Mouse (Mus musculus) induced T-regulatory cell, adult 2 months (primary cell): Measurements from ENCODE around the gene Iqck.

Experiments used
- DNase-seq: peaks from one replicate; pipeline ENCODE4 v3.0.0-alpha.2; 2012; ENCODE audit warnings: low read depth

Gene Iqck

GRCm38 (mm10) chr7:118912049-118912490 lies 56.5 kb downstream of the Iqck start:
- no peak for DNase-seq

GRCm38 (mm10) chr7:118914561-118915165 lies 59.1 kb downstream of the Iqck start:
- DNase-seq, result no peak

- no peak for DNase-seq
Measured at GRCm38 (mm10) chr7:118919261-118920006, 63.9 kb downstream of the Iqck start.

GRCm38 (mm10) chr7:118922441-118923202 lies 67.1 kb downstream of the Iqck start:
- DNase-seq, result no peak

GRCm38 (mm10) chr7:118925547-118925946 lies 70.0 kb downstream of the Iqck start:
- no peak for DNase-seq

- DNase-seq, result no peak
Measured at GRCm38 (mm10) chr7:118926516-118927260, 71.1 kb downstream of the Iqck start.

- DNase-seq, result no peak
Measured at GRCm38 (mm10) chr7:118927279-118927678, 71.7 kb downstream of the Iqck start.

GRCm38 (mm10) chr7:118928316-118928715 lies 72.8 kb downstream of the Iqck start:
- DNase-seq, result no peak

- no peak for DNase-seq
Measured at GRCm38 (mm10) chr7:118928916-118929315, 73.4 kb downstream of the Iqck start.

- no peak for DNase-seq
Measured at GRCm38 (mm10) chr7:118929601-118930311, 74.2 kb downstream of the Iqck start.

- DNase-seq, result no peak
Measured at GRCm38 (mm10) chr7:118931502-118932395, 76.2 kb downstream of the Iqck start.

- no peak for DNase-seq
Measured at GRCm38 (mm10) chr7:118935306-118935705, 79.8 kb downstream of the Iqck start.

GRCm38 (mm10) chr7:118936844-118937243 lies 81.3 kb downstream of the Iqck start:
- no peak for DNase-seq

GRCm38 (mm10) chr7:118937469-118938387 lies 82.2 kb downstream of the Iqck start:
- DNase-seq, result no peak

- DNase-seq, result no peak
Measured at GRCm38 (mm10) chr7:118942297-118942696, 86.7 kb downstream of the Iqck start.

GRCm38 (mm10) chr7:118943170-118943569 lies 87.6 kb downstream of the Iqck start:
- DNase-seq, result no peak

GRCm38 (mm10) chr7:118944884-118945283 lies 89.3 kb downstream of the Iqck start:
- DNase-seq, result no peak

GRCm38 (mm10) chr7:118947241-118947640 lies 91.7 kb downstream of the Iqck start:
- DNase-seq, result no peak

GRCm38 (mm10) chr7:118948677-118949282 lies 93.2 kb downstream of the Iqck start:
- DNase-seq, result no peak
